Mouse (Mus musculus) limb, embryonic 10.5 days (tissue): ENCODE data around the gene Nosip. TPM values are rescaled to one million over a fixed set of nuclear protein-coding genes. Genes with fewer than 3 reads are reported as not detected.

ENCODE experiments used
- DNase-seq: peaks from one replicate; pipeline ENCODE4 v3.0.0-alpha.2; 2017; ENCODE audit warnings: low spot score
- H3K27ac ChIP-seq: fragments of 300-500 bp; sonication (generic); 2 replicates; pipeline ENCODE4 v1.5.1; 2016; ENCODE audit warnings: mild to moderate bottlenecking
- H3K27me3 ChIP-seq: fragments of 300-500 bp; sonication (generic); 2 replicates; pipeline ENCODE4 v1.6.1; 2016; ENCODE audit warnings: low read depth, mild to moderate bottlenecking; ENCODE audit not compliant: poor library complexity, severe bottlenecking
- H3K36me3 ChIP-seq: fragments of 300-500 bp; sonication (generic); 2 replicates; pipeline ENCODE4 v1.6.1; 2016; ENCODE audit warnings: mild to moderate bottlenecking, moderate library complexity
- H3K4me1 ChIP-seq: fragments of 300-500 bp; sonication (generic); 2 replicates; pipeline ENCODE4 v1.6.1; 2016
- H3K4me3 ChIP-seq: fragments of 300-500 bp; sonication (generic); 2 replicates; pipeline ENCODE4 v1.5.1; 2016; ENCODE audit warnings: mild to moderate bottlenecking, moderate library complexity
- H3K9me3 ChIP-seq: fragments of 300-500 bp; sonication (generic); replicated peaks from 2 replicates; pipeline ENCODE4 v1.6.1; 2016; ENCODE audit warnings: mild to moderate bottlenecking
- WGBS: fragments of 180-500 bp; shearing (Covaris S2); methylation state at CpG from one replicate; pipeline ENCODE4 v1.1.7; 2016; 5-methylcytosine and 5-hydroxymethylcytosine counted together
- polyA plus RNA-seq: library from polyadenylated mRNA; unstranded; fragments of >200 nt; fragmentation: Nextera tagmentation; extraction: Ambion mirVana; gene quantifications from 2 replicates; pipeline ENCODE4 v1.2.1, GENCODE M21; 2016

Gene Nosip
- polyA plus RNA-seq, 1 experiment from 2014 or later: 80.4 TPM

GRCm38 (mm10) chr7:45053931-45054510, 8.2 kb upstream of the Nosip start:
- H3K9me3 ChIP-seq: no peaks in the 10 kb centered on the region
- under 1% methylated on average over 33 of the region's 33 CpGs for WGBS
- peak overlapping the region; percentile 86 for H3K4me3 ChIP-seq
- H3K27ac ChIP-seq: peak overlapping the region; percentile 99
- DNase-seq: peak; percentile 92
- H3K4me1 ChIP-seq: peaks cover 50% of the 10 kb centered on the region
- H3K27me3 ChIP-seq: no peaks in the 10 kb centered on the region
- H3K36me3 ChIP-seq: peaks cover 30% of the 10 kb centered on the region

- Histone ChIP-seq H3K27ac (no peak overlapping the region), H3K27me3 (no peaks in the 10 kb centered on the region), H3K36me3 (0 out of 2 replicates have a peak, but pooled peaks cover 5% of the 10 kb centered on the region), H3K4me1 (peaks cover 55% of the 10 kb centered on the region), H3K4me3 (no peak overlapping the region), H3K9me3 (no peaks in the 10 kb centered on the region)
- WGBS: 70% methylated on average over 14 of the region's 14 CpGs
- no peak for DNase-seq
Observed at GRCm38 (mm10) chr7:45056329-45056971, 5.8 kb upstream of the Nosip start.

- H3K27me3 ChIP-seq: no peaks in the 10 kb centered on the region
- peaks cover 53% of the 10 kb centered on the region for H3K4me1 ChIP-seq
Observed at GRCm38 (mm10) chr7:45056972-45057348, 5.3 kb upstream of the Nosip start.

DNA sequence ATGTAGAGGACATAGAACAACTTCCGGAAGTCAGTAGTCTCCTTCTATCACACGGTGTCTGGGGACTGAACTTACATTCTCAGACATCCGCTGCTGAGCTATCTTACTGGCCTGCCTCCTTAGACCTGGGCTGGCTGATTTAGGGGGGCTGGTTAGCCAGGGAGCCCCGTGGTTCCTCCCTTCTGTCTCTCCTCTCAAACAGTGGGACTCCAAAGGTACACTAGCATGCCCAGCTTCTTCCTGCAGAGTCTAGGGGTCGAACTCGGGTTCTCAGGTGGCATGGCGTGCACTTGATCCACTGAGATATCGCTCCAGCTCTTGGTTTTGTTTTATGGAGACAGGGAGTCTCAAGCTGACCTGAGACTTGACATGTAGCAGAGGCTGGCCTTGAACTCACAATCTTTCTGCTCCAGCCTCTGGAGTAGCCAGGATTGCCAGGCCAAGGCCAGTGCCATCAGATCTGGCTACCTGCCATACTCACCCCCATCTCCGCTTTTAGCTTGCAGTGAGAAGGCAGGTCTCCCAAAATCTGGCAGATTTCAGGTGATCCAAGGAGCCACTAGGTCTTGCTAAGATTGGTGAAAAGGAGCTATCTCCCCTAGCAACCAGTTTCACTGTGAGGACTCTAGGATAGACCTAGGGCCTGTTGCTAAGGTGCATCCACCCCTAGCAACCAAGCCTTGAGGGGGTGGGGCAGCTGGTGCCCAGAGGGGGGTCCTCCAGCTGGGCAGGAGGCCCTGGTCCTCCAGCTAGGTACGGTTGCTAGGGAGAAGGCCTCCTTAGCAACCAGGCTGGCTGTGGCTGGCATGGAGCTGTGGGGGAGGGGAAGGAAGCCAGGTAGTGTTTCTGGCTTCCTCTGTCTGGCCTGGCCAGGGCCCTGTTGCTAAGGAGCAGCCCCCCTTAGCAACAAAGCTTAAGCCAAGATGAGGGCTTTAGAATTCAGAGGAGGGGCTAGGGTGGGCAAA, 3.3 kb upstream of the Nosip start:
- 76% methylated on average over 10 of the region's 10 CpGs for whole genome bisulfite sequencing
- DNase-seq: peak; percentile 54
- peak overlapping the region; percentile 74 for H3K27ac ChIP-seq

More at GRCm38 (mm10) chr7:45056972-45057348, 5.3 kb upstream of the Nosip start:
- 0 out of 2 replicates have a peak, but pooled peaks cover 5% of the 10 kb centered on the region for H3K36me3 ChIP-seq
- no peak overlapping the region for H3K27ac ChIP-seq
- H3K9me3 ChIP-seq: no peaks in the 10 kb centered on the region
- H3K4me3 ChIP-seq: no peak overlapping the region
- DNase-seq: no peak

DNA sequence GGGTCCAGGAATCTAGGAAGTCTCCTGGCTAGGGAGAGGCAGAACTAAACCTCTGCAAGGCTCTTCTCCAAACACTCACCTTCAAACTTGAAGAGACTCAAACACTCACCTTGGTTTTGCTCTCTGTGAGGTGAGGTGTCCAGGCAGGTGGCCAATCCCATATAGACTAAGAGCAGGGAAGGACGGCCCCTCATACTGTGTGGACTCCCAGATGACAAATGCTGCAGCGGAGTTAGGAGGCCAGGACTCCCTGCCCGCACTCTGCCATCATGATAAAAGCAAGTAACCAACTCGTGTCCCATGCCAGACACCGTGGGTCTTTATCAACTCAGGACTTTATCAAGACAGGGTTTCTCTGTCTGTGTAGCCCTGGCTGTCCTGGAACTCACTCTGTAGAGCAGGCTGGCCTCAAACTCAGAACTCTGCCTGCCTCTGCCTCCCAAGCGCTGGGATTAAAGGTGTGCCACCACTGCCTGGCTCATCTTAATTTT, 1.6 kb upstream of the Nosip start:
- peak overlapping the region; percentile 16; the same call in 1 of the 2 replicates for H3K4me3 ChIP-seq
- no peaks in the 10 kb centered on the region for H3K27me3 ChIP-seq
- no peak for DNase-seq
- peak overlapping the region; percentile 74; the same call in 1 of the 2 replicates for H3K27ac ChIP-seq
- H3K9me3 ChIP-seq: no peaks in the 10 kb centered on the region
- peaks cover 47% of the 10 kb centered on the region for H3K4me1 ChIP-seq
- 91% methylated on average over 6 of the region's 6 CpGs for WGBS
- 0 out of 2 replicates have a peak, but pooled peaks cover 5% of the 10 kb centered on the region for H3K36me3 ChIP-seq

More for the DNA sequence above, 3.3 kb upstream of the Nosip start:
- H3K27me3 ChIP-seq: no peaks in the 10 kb centered on the region
- H3K36me3 ChIP-seq: 0 out of 2 replicates have a peak, but pooled peaks cover 5% of the 10 kb centered on the region
- peak overlapping the region; percentile 14; the same call in 1 of the 2 replicates for H3K4me3 ChIP-seq
- H3K9me3 ChIP-seq: no peaks in the 10 kb centered on the region
- H3K4me1 ChIP-seq: peaks cover 54% of the 10 kb centered on the region

DNA sequence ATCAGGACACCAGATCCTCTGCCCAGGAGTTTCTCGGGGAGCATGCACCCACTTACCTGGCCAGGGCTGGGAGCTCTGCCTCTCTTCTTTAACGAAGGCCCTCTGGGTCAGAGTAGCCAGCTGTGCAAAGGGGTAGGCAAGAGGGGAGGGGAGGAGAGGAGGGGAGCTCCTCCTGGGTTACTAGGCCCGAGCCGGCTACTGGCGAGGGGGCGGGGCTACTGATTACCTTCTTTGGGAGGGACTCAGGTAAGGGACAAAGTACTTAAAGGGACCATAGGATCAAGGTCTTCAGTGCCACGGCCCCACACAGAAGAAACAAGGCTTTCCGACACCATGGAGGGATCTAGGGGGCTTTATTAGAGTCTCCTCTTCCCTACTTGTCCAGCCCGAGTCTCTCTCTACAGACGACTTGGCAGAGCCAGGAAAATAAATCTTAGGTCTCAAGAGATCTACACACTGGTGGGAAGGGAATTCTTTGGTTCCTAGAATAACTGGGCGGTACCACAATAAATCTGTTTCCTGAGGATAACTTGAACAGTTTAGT, 625 bp upstream of the Nosip start:
- no peaks in the 10 kb centered on the region for H3K27me3 ChIP-seq
- 18% methylated on average over 11 of the region's 11 CpGs for WGBS
- peaks cover 47% of the 10 kb centered on the region for H3K4me1 ChIP-seq
- DNase-seq: no peak
- no peaks in the 10 kb centered on the region for H3K9me3 ChIP-seq
- H3K36me3 ChIP-seq: 0 out of 2 replicates have a peak, but pooled peaks cover 5% of the 10 kb centered on the region
- H3K4me3 ChIP-seq: peak overlapping the region; percentile 70
- peak overlapping the region; percentile 89 for H3K27ac ChIP-seq

DNA sequence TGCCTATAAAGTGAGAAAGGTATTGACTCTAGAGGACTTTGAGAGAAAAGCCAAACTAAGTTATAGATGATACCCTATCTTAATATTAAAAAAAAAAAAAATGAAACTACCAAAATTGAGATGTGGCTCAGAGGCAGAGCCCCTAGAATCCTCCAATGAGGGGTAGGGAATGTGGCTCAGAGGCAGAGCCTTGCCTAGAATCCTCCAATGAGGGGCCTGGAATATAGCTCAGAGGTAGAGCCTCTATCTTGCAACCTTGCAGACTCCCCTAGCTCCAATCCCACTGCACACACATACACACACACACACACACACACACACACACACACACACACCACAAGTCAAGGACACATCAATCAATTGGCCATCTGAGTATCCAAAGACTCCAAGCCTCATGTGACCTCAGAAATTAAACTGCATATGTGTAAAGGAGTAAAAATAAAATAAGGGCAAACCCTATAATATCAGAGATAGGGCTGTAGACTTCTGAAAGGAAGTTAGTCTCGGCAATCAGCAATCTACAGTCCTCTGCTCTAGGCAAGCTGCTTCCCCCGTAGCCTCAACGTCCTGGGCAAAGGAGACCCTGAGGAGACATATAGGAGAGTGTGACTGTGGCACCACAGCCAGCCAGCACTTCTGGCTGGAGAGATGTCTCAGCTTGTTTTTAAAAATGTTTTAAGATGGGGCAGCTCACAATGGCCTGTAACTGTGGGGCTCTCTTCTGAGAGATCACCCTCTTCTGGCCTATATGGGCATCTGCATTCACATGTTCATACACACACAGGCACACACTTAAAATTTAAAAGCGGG, 5.2 kb downstream of the Nosip start:
- H3K4me1 ChIP-seq: peaks cover 13% of the 10 kb centered on the region
- H3K4me3 ChIP-seq: no peak overlapping the region
- no peaks in the 10 kb centered on the region for H3K9me3 ChIP-seq
- WGBS: 76% methylated on average over 4 of the region's 4 CpGs
- 0 out of 2 replicates have a peak, but pooled peaks cover 2% of the 10 kb centered on the region for H3K36me3 ChIP-seq
- no peak overlapping the region for H3K27ac ChIP-seq
- H3K27me3 ChIP-seq: no peaks in the 10 kb centered on the region
- no peak for DNase-seq

DNA sequence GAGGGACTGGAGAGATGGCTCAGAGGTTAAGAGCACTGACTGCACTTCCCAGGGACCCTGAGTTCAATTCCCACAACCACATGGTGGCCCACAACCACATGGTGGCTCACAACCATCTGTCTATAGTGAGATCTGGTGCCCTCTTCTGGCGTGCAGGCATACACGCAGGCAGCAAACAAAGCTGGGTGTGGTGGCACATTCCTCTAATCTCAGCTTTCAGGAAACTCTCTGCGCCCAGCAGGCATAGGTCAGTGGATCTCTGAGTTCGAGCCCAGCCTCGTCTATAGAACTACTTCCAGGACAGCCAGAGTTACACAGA, 5.7 kb downstream of the Nosip start:
- DNase-seq: peak; percentile 63
- Histone ChIP-seq H3K27me3 (no peaks in the 10 kb centered on the region), H3K36me3 (peaks cover 5% of the 10 kb centered on the region; the same call in 1 of the 2 replicates), H3K4me3 (no peak overlapping the region), H3K4me1 (peaks cover 13% of the 10 kb centered on the region), H3K27ac (no peak overlapping the region), H3K9me3 (no peaks in the 10 kb centered on the region)
- WGBS: 38% methylated on average over 5 of the region's 5 CpGs

- no peaks in the 10 kb centered on the region for H3K9me3 ChIP-seq
- WGBS: 95% methylated on average over 2 of the region's 2 CpGs
- DNase-seq: no peak
- no peak overlapping the region for H3K27ac ChIP-seq
- H3K36me3 ChIP-seq: peaks cover 22% of the 10 kb centered on the region
- no peak overlapping the region for H3K4me3 ChIP-seq
- 0 out of 2 replicates have a peak, but pooled peaks cover 2% of the 10 kb centered on the region for H3K4me1 ChIP-seq
- no peaks in the 10 kb centered on the region for H3K27me3 ChIP-seq
Observed at GRCm38 (mm10) chr7:45069671-45070070, 7.4 kb downstream of the Nosip start.

GRCm38 (mm10) chr7:45072230-45072629, 10.0 kb downstream of the Nosip start:
- WGBS: 86% methylated on average over 2 of the region's 2 CpGs
- H3K4me1 ChIP-seq: no peaks in the 10 kb centered on the region; the same call in 1 of the 2 replicates
- H3K4me3 ChIP-seq: no peak overlapping the region
- no peaks in the 10 kb centered on the region for H3K27me3 ChIP-seq
- H3K27ac ChIP-seq: no peak overlapping the region
- no peaks in the 10 kb centered on the region for H3K9me3 ChIP-seq
- peaks cover 48% of the 10 kb centered on the region for H3K36me3 ChIP-seq
- no peak for DNase-seq

GRCm38 (mm10) chr7:45073171-45073707, 11.0 kb downstream of the Nosip start:
- Histone ChIP-seq H3K27me3 (no peaks in the 10 kb centered on the region), H3K4me3 (no peak overlapping the region), H3K4me1 (no peaks in the 10 kb centered on the region; the same call in 1 of the 2 replicates), H3K36me3 (peaks cover 57% of the 10 kb centered on the region), H3K9me3 (no peaks in the 10 kb centered on the region), H3K27ac (no peak overlapping the region)
- DNase-seq: no peak
- WGBS: 80% methylated on average over 7 of the region's 7 CpGs
